Mouse (Mus musculus) C2C12 (cell line): Measurements from ENCODE around the gene Farp2. TPM values are rescaled to one million over a fixed set of nuclear protein-coding genes. Genes with fewer than 3 reads are reported as not detected.
"Not testable (repeated sequence)": the region's sequence is repeated elsewhere in the genome, so short reads cannot be mapped to it uniquely, and the experiment has no call there.

Experiments
- H3K27me3 ChIP-seq: one replicate; pipeline ENCODE4 v1.6.1; 2011; ENCODE audit not compliant: control insufficient read depth, insufficient read depth, insufficient read length
- H3K36me3 ChIP-seq: one replicate; pipeline ENCODE4 v1.6.1; 2011; ENCODE audit not compliant: control insufficient read depth, insufficient read depth
- H3K4me3 ChIP-seq: one replicate; pipeline ENCODE4 v1.5.1; 2011; ENCODE audit warnings: mild to moderate bottlenecking, control low read depth; ENCODE audit not compliant: poor library complexity, insufficient read depth, severe bottlenecking
- H3K79me2 ChIP-seq: one replicate; pipeline ENCODE4 v1.6.1; 2011; ENCODE audit not compliant: control insufficient read depth, insufficient read depth
- H3K79me3 ChIP-seq: one replicate; pipeline ENCODE4 v1.6.1; 2011; ENCODE audit warnings: low read depth, control low read depth
- H3ac ChIP-seq: one replicate; pipeline ENCODE3; 2011; ENCODE audit warnings: low read depth; ENCODE audit not compliant: control insufficient read depth, insufficient read length
- CEBPB ChIP-seq: IDR thresholded peaks from one replicate; pipeline ENCODE4 v1.6.1; 2011; ENCODE audit warnings: low read depth, mild to moderate bottlenecking, control low read depth, moderate library complexity
- CTCF ChIP-seq: IDR thresholded peaks from one replicate; pipeline ENCODE4 v1.5.1; 2011; ENCODE audit not compliant: control insufficient read depth, insufficient read depth, insufficient read length
- FOSL1 ChIP-seq: IDR thresholded peaks from one replicate; pipeline ENCODE4 v1.8.0; 2011; ENCODE audit warnings: mild to moderate bottlenecking, low read length; ENCODE audit not compliant: poor library complexity, insufficient read depth, severe bottlenecking
- MAX ChIP-seq: IDR thresholded peaks from one replicate; pipeline ENCODE4 v1.6.1; 2011; ENCODE audit warnings: mild to moderate bottlenecking, control low read depth
- MYOD1 ChIP-seq: IDR thresholded peaks from one replicate; pipeline ENCODE4 v1.6.1; 2011; ENCODE audit warnings: low read depth; ENCODE audit not compliant: control insufficient read depth, insufficient read length
- MYOG ChIP-seq: IDR thresholded peaks from one replicate; pipeline ENCODE4 v1.6.1; 2011; ENCODE audit not compliant: control insufficient read depth, insufficient read length; ENCODE audit errors: extremely low read depth
- USF1 ChIP-seq: IDR thresholded peaks from one replicate; pipeline ENCODE4 v1.6.1; 2011; ENCODE audit warnings: low read depth, mild to moderate bottlenecking, control low read depth, moderate library complexity
- polyA plus RNA-seq: library from polyadenylated mRNA; unstranded; fragments of >200 nt; fragmentation: generic; extraction: Trizol; gene quantifications from one replicate; pipeline ENCODE4 v1.2.1, GENCODE M21; 2012; ENCODE audit warnings: missing spikeins

Gene Farp2
- polyA plus RNA-seq, 1 experiment: 3.0 TPM

DNA sequence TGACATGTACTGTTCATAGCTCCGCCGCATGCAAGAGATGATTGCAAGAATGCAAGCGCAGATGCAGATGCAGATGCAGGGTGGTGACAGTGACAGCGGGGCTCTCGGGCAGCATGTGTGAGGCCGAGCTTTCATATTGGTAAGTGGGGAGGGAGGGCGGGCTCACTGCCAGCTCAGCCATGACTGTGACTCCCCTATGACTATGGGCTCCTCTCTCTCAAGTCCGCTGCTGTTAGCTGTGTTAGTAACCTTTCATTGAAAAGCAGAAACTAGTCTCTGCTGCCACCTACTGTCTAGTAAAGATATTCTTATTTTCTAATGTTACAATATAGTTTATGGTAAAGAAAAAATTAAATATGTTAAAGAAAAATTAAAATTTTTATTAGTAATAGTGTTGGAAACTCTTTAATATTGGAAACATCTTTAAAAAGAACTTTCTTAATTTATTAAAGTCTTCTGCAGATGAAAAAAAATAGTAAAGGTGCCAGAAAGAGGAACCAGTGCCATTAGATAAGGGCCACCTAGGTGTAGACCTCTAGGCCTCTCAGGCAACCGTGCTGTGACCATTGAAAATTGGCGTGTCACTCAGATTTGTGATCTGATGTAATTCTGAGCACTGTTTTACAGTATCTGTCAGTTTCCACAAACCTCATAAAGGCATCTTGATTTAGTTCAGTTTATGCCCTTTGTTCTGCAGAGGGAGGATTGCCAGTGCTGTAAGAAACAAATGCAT is 4.8 kb upstream of the Farp2 start:
- no peaks in the 10 kb centered on the region for H3K79me2 ChIP-seq
- no peak overlapping the region for H3ac ChIP-seq
- H3K4me3 ChIP-seq: no peak overlapping the region
- TF ChIP-seq MAX (no peak), FOSL1 (no peak), USF1 (no peak), MYOG (no peak), MYOD1 (no peak), CTCF (no peak), CEBPB (no peak)
- peaks cover 81% of the 10 kb centered on the region for H3K36me3 ChIP-seq
- H3K79me3 ChIP-seq: no peaks in the 10 kb centered on the region
- no peaks in the 10 kb centered on the region for H3K27me3 ChIP-seq

GRCm38 (mm10) chr1:93508576-93508975 is 3.3 kb upstream of the Farp2 start:
- H3ac ChIP-seq, H3K79me3 ChIP-seq, H3K27me3 ChIP-seq, H3K4me3 ChIP-seq: not testable (repeated sequence)
- Histone ChIP-seq H3K79me2 (peaks cover 10% of the 10 kb centered on the region), H3K36me3 (peaks cover 67% of the 10 kb centered on the region)

DNA sequence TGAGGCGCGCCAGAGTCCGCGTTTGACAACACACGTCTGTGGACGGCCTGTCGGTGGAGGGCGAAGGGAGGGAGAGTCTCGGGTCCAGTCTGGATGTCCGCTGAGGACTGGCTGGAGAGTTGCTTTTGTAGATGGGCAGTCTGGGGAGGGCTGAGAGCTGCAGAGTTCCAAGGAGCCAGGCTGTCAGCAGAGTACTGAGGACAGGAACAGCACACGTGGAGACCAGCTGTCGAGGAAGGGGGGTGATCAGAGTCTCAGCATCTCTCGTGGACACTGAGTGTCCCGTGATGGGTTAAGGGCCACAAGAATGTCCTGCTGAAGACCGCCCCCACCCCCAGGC is 442 bp downstream of the Farp2 start:
- H3K27me3 ChIP-seq: no peaks in the 10 kb centered on the region
- H3ac ChIP-seq: peak overlapping the region; percentile 89
- no peak for TF ChIP-seq CEBPB
- no peak for TF ChIP-seq MAX
- TF ChIP-seq MYOD1: no peak
- no peak for TF ChIP-seq FOSL1
- TF ChIP-seq MYOG: no peak
- TF ChIP-seq CTCF: no peak
- TF ChIP-seq USF1: no peak
- peaks cover 34% of the 10 kb centered on the region for H3K36me3 ChIP-seq
- H3K79me2 ChIP-seq: peaks cover 12% of the 10 kb centered on the region
- peak overlapping the region; percentile 57 for H3K4me3 ChIP-seq
- no peaks in the 10 kb centered on the region for H3K79me3 ChIP-seq

DNA sequence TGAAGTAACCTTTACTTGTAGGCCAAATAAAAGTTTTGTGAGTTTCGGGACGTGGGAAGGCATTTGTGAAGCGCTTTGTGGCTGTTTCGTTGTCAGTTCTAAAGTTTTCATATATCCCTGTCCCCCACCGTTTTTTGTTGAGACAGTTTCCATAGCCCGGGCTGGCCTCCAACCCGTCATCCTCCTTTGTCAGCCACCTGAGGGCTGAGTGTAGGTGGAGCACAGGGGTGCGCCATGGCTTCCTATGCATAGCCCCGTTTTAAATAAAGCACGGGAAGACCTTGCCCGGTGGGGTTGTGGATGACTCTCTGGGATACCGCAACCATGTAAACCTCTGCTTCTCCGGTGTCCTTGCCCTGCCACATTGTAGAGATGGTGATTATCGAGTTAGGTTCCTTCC is 1.3 kb downstream of the Farp2 start:
- Histone ChIP-seq H3K27me3 (no peaks in the 10 kb centered on the region), H3K79me3 (no peaks in the 10 kb centered on the region), H3ac (no peak overlapping the region), H3K79me2 (peaks cover 12% of the 10 kb centered on the region), H3K4me3 (no peak overlapping the region), H3K36me3 (peaks cover 25% of the 10 kb centered on the region)
- no peak for TF ChIP-seq MYOD1
- no peak for TF ChIP-seq MAX
- TF ChIP-seq CTCF: no peak
- no peak for TF ChIP-seq MYOG
- no peak for TF ChIP-seq CEBPB
- TF ChIP-seq FOSL1: no peak
- no peak for TF ChIP-seq USF1

- H3K79me3 ChIP-seq: no peaks in the 10 kb centered on the region
- TF ChIP-seq CEBPB (no peak), FOSL1 (no peak), USF1 (no peak), MAX (no peak), MYOD1 (no peak), MYOG (no peak), CTCF (no peak)
- no peaks in the 10 kb centered on the region for H3K27me3 ChIP-seq
- no peaks in the 10 kb centered on the region for H3K36me3 ChIP-seq
- no peak overlapping the region for H3K4me3 ChIP-seq
- H3K79me2 ChIP-seq: no peaks in the 10 kb centered on the region
- H3ac ChIP-seq: no peak overlapping the region
These were observed 9.6 kb downstream of the Farp2 start for GRCm38 (mm10) chr1:93521491-93521890.

DNA sequence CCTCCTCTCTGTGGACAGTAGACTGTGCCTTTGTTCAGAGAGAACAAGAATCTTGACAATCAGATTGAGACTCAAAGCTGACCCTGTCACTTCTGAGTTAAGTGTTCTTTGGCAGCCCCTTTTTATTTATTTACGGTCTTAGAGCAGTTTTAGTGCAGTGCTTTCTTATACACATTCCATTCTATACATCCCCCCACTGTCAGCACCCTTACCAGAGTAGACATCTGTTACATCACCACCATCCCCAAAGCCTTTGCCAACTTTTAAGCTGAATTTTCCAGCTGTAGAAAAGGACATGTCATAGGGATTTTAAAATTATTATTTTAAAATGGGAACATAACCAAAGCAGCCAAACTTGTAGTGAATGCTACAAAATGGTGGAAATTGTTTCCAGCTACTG is 10.4 kb downstream of the Farp2 start:
- no peaks in the 10 kb centered on the region for H3K79me2 ChIP-seq
- H3K27me3 ChIP-seq: no peaks in the 10 kb centered on the region
- no peak for TF ChIP-seq CTCF
- TF ChIP-seq USF1: no peak
- no peak for TF ChIP-seq FOSL1
- TF ChIP-seq CEBPB: no peak
- TF ChIP-seq MAX: no peak
- no peak for TF ChIP-seq MYOG
- no peak for TF ChIP-seq MYOD1
- H3K4me3 ChIP-seq: no peak overlapping the region
- H3ac ChIP-seq: no peak overlapping the region
- H3K79me3 ChIP-seq: no peaks in the 10 kb centered on the region
- no peaks in the 10 kb centered on the region for H3K36me3 ChIP-seq
